Mouse (Mus musculus) heart, postnatal 0 days (tissue): ENCODE data around the gene Xcl1.

Experiments
- CTCF ChIP-seq: IDR thresholded peaks from 2 replicates; pipeline ENCODE4 v1.5.1; 2016; ENCODE audit warnings: antibody characterized with exemption, control low read depth, low read depth
- EP300 ChIP-seq: IDR thresholded peaks from 2 replicates; pipeline ENCODE4 v1.6.1; 2016; ENCODE audit warnings: antibody characterized with exemption, low read depth

- TF ChIP-seq CTCF: no peak
- TF ChIP-seq EP300: no peak
Observed at GRCm38 (mm10) chr1:164975276-164975675, 39.9 kb upstream of the Xcl1 start.
